Mouse (Mus musculus) neural tube, embryonic 14.5 days (tissue): ENCODE measurements around the gene Atxn3. TPM values are rescaled to one million over a fixed set of nuclear protein-coding genes. Genes with fewer than 3 reads are reported as not detected.
"Not testable (repeated sequence)": the region's sequence is repeated elsewhere in the genome, so short reads cannot be mapped to it uniquely, and the experiment has no call there.

Experiments
- ATAC-seq: fragments of 200-750 bp; cut with Nextera tagmentation; 2 replicates; pipeline ENCODE4 v1.8.0; 2017; ENCODE audit warnings: low read depth, mild to moderate bottlenecking, moderate TSS enrichment, moderate library complexity
- H3K27ac ChIP-seq: fragments of 300-500 bp; sonication (generic); 2 replicates; pipeline ENCODE4 v1.5.1; 2014; ENCODE audit warnings: low read depth, mild to moderate bottlenecking, control low read depth, low read length, moderate library complexity, mixed read lengths
- H3K27me3 ChIP-seq: fragments of 300-500 bp; sonication (generic); 2 replicates; pipeline ENCODE4 v1.6.1; 2014; ENCODE audit warnings: low read length; ENCODE audit not compliant: control insufficient read depth, insufficient read depth
- H3K36me3 ChIP-seq: fragments of 300-500 bp; sonication (generic); 2 replicates; pipeline ENCODE4 v1.6.1; 2014; ENCODE audit warnings: low read length, mixed read lengths; ENCODE audit not compliant: control insufficient read depth, insufficient read depth
- H3K4me1 ChIP-seq: fragments of 300-500 bp; sonication (generic); 2 replicates; pipeline ENCODE4 v1.6.1; 2014; ENCODE audit warnings: low read length; ENCODE audit not compliant: control insufficient read depth, insufficient read depth
- H3K4me2 ChIP-seq: fragments of 300-500 bp; sonication (generic); 2 replicates; pipeline ENCODE4 v1.6.1; 2014; ENCODE audit warnings: mild to moderate bottlenecking, low read depth, low read length, control low read depth
- H3K4me3 ChIP-seq: fragments of 300-500 bp; sonication (generic); 2 replicates; pipeline ENCODE4 v1.5.1; 2014; ENCODE audit warnings: low read depth, low read length, control low read depth, mixed read lengths
- H3K9ac ChIP-seq: fragments of 300-500 bp; sonication (generic); replicated peaks from 2 replicates; pipeline ENCODE4 v1.6.1; 2014; ENCODE audit warnings: low read depth, mild to moderate bottlenecking, control low read depth, low read length, mixed read lengths
- H3K9me3 ChIP-seq: fragments of 300-500 bp; sonication (generic); 2 replicates; pipeline ENCODE4 v1.6.1; 2016; ENCODE audit warnings: low read length; ENCODE audit not compliant: control insufficient read depth
- WGBS: fragments of 180-500 bp; shearing (Covaris S2); extraction: QIAGEN DNeasy Blood & Tissue Kit; methylation state at CpG from one replicate; pipeline ENCODE4 v1.1.7; 2014; 5-methylcytosine and 5-hydroxymethylcytosine counted together
- polyA plus RNA-seq: library from polyadenylated mRNA; unstranded; fragments of >200 nt; fragmentation: Nextera tagmentation; extraction: Ambion mirVana; gene quantifications from 2 replicates; pipeline ENCODE4 v1.2.1, GENCODE M21; 2014

The Atxn3 gene
- polyA plus RNA-seq, 1 experiment from 2014 or later = 13.1 TPM

- Histone ChIP-seq H3K9me3 (no peaks in the 10 kb centered on the region), H3K4me1 (peaks cover 15% of the 10 kb centered on the region), H3K27ac (no peak overlapping the region), H3K36me3 (peaks cover 4% of the 10 kb centered on the region; the same call in 1 of the 2 replicates), H3K27me3 (no peaks in the 10 kb centered on the region), H3K4me3 (no peak overlapping the region), H3K9ac (no peak overlapping the region), H3K4me2 (no peak overlapping the region)
- WGBS = 100% methylated on average over 3 of the region's 3 CpGs
- no peak for ATAC-seq
These were observed 14.2 kb upstream of the Atxn3 start for GRCm38 (mm10) chr12:101972230-101972629.

GRCm38 (mm10) chr12:101971311-101971710, 13.3 kb upstream of the Atxn3 start:
- no peak overlapping the region for H3K4me2 ChIP-seq
- no peaks in the 10 kb centered on the region for H3K9me3 ChIP-seq
- H3K36me3 ChIP-seq = peaks cover 4% of the 10 kb centered on the region; the same call in 1 of the 2 replicates
- no peaks in the 10 kb centered on the region for H3K27me3 ChIP-seq
- no peak overlapping the region for H3K4me3 ChIP-seq
- H3K9ac ChIP-seq = no peak overlapping the region
- 98% methylated on average over 2 of the region's 2 CpGs for WGBS
- no peak for ATAC-seq
- H3K4me1 ChIP-seq = 0 out of 2 replicates have a peak, but pooled peaks cover 6% of the 10 kb centered on the region
- H3K27ac ChIP-seq = no peak overlapping the region

GRCm38 (mm10) chr12:101958960-101959780, 1.1 kb upstream of the Atxn3 start:
- not testable (repeated sequence) for H3K36me3 ChIP-seq, H3K9ac ChIP-seq, H3K27ac ChIP-seq, H3K4me3 ChIP-seq, H3K4me1 ChIP-seq, H3K9me3 ChIP-seq, H3K27me3 ChIP-seq, ATAC-seq, H3K4me2 ChIP-seq
- whole genome bisulfite sequencing = 93% methylated on average over 5 of the region's 5 CpGs

GRCm38 (mm10) chr12:101958556-101958955, 510 bp upstream of the Atxn3 start:
- no peaks in the 10 kb centered on the region for H3K27me3 ChIP-seq
- peaks cover 4% of the 10 kb centered on the region; the same call in 1 of the 2 replicates for H3K4me1 ChIP-seq
- no peak for ATAC-seq
- 65% methylated on average over 9 of the region's 9 CpGs for WGBS
- no peaks in the 10 kb centered on the region for H3K9me3 ChIP-seq
- H3K27ac ChIP-seq = no peak overlapping the region
- H3K4me3 ChIP-seq = peak overlapping the region; percentile 85; the same call in 1 of the 2 replicates
- H3K9ac ChIP-seq = no peak overlapping the region
- H3K4me2 ChIP-seq = peak overlapping the region; percentile 27; the same call in 1 of the 2 replicates
- H3K36me3 ChIP-seq = no peaks in the 10 kb centered on the region

- no peaks in the 10 kb centered on the region for H3K9me3 ChIP-seq
- H3K27ac ChIP-seq = peak overlapping the region; percentile 10
- no peak; the same call in 1 of the 2 replicates for ATAC-seq
- no peaks in the 10 kb centered on the region for H3K27me3 ChIP-seq
- WGBS = 13% methylated on average over 26 of the region's 26 CpGs
- H3K4me2 ChIP-seq = peak overlapping the region; percentile 67
- no peaks in the 10 kb centered on the region for H3K36me3 ChIP-seq
- peak overlapping the region; percentile 78 for H3K9ac ChIP-seq
- peak overlapping the region; percentile 85 for H3K4me3 ChIP-seq
- H3K4me1 ChIP-seq = peaks cover 4% of the 10 kb centered on the region; the same call in 1 of the 2 replicates
These were observed 736 bp downstream of the Atxn3 start for GRCm38 (mm10) chr12:101957079-101957941.

- not testable (repeated sequence) for H3K36me3 ChIP-seq, H3K9me3 ChIP-seq, H3K4me3 ChIP-seq, ATAC-seq, H3K9ac ChIP-seq, H3K4me2 ChIP-seq, H3K27me3 ChIP-seq, H3K4me1 ChIP-seq, H3K27ac ChIP-seq
- WGBS = 96% methylated on average over 8 of the region's 8 CpGs
These were observed 2.2 kb downstream of the Atxn3 start for GRCm38 (mm10) chr12:101955821-101956220.

GRCm38 (mm10) chr12:101948801-101949200, 9.2 kb downstream of the Atxn3 start:
- Histone ChIP-seq H3K4me3 (no peak overlapping the region), H3K9me3 (no peaks in the 10 kb centered on the region), H3K9ac (no peak overlapping the region), H3K36me3 (peaks cover 9% of the 10 kb centered on the region; the same call in 1 of the 2 replicates), H3K27me3 (no peaks in the 10 kb centered on the region), H3K4me2 (no peak overlapping the region), H3K27ac (no peak overlapping the region), H3K4me1 (no peaks in the 10 kb centered on the region)
- WGBS = 74% methylated on average over 4 of the region's 4 CpGs
- ATAC-seq = no peak

GRCm38 (mm10) chr12:101947986-101948385, 10.1 kb downstream of the Atxn3 start:
- no peaks in the 10 kb centered on the region for H3K9me3 ChIP-seq
- H3K4me3 ChIP-seq = no peak overlapping the region
- no peak overlapping the region for H3K9ac ChIP-seq
- H3K36me3 ChIP-seq = peaks cover 9% of the 10 kb centered on the region; the same call in 1 of the 2 replicates
- no peak overlapping the region for H3K4me2 ChIP-seq
- H3K4me1 ChIP-seq = no peaks in the 10 kb centered on the region
- no peaks in the 10 kb centered on the region for H3K27me3 ChIP-seq
- 86% methylated on average over 8 of the region's 8 CpGs for WGBS
- no peak for ATAC-seq
- no peak overlapping the region for H3K27ac ChIP-seq
